Mouse (Mus musculus): ENCODE measurements at regions not wholly inside any gene's neighbourhood (a gene's known extent, or its start where the extent isn't known, plus 50 kb on each side); places are given as distances from the start of the nearest gene placed in this dataset.

DNA sequence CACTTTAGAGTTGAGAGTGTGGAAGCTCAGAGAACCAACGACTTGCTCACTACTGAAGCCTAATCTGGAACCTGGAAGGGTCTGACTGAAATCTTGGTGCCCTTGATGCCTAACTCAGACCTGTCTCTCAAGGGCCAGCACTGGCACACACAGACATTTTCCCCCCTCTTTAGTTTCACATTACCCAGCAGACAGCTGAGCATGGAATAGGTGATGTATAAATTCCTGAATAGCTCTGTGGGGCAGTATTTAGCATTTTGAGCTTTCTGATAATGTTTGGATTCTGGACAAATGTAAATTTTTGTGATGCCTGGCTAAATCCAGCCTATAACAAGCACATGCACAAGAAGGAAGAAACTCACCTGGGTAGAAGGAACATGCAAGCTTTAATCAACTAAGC is 191.1 kb downstream of the Dmrt2 start:
- H3K9me3 ChIP-seq (ENCODE audit: control insufficient read depth, low read length): no peaks in the 10 kb centered on the region
- H3K27ac ChIP-seq (ENCODE audit: low read length): no peak overlapping the region
- no peak overlapping the region for H3K9ac ChIP-seq (ENCODE audit: low read depth, low read length)
- no peak overlapping the region for H3K4me3 ChIP-seq (ENCODE audit: low read length)
- H3K4me2 ChIP-seq (ENCODE audit: low read depth, low read length): no peak overlapping the region
- H3K36me3 ChIP-seq (ENCODE audit: control insufficient read depth, insufficient read depth, low read length): no peaks in the 10 kb centered on the region
- ATAC-seq: no peak
- H3K27me3 ChIP-seq (replicated peaks; ENCODE audit: control insufficient read depth, insufficient read depth, low read length): no peaks in the 10 kb centered on the region
- 69% methylated on average over 1 of the region's 1 CpGs for WGBS
- H3K4me1 ChIP-seq (ENCODE audit: control insufficient read depth, insufficient read depth, low read length): no peaks in the 10 kb centered on the region

- ATAC-seq: no peak
- Histone ChIP-seq H3K36me3 (ENCODE audit: control insufficient read depth, insufficient read depth, low read length) (no peaks in the 10 kb centered on the region), H3K4me2 (ENCODE audit: low read depth, low read length) (no peak overlapping the region), H3K4me3 (ENCODE audit: low read length) (no peak overlapping the region), H3K9ac (ENCODE audit: low read depth, low read length) (no peak overlapping the region), H3K9me3 (ENCODE audit: control insufficient read depth, low read length) (no peaks in the 10 kb centered on the region), H3K27me3 (replicated peaks; ENCODE audit: control insufficient read depth, insufficient read depth, low read length) (no peaks in the 10 kb centered on the region), H3K27ac (ENCODE audit: low read length) (no peak overlapping the region), H3K4me1 (ENCODE audit: control insufficient read depth, insufficient read depth, low read length) (no peaks in the 10 kb centered on the region)
- WGBS: 92% methylated on average over 4 of the region's 4 CpGs
Measured at GRCm38 (mm10) chr19:25906721-25907120, 234.5 kb downstream of the Dmrt2 start.

- no peak overlapping the region for H3K4me2 ChIP-seq (ENCODE audit: low read depth, low read length)
- H3K4me1 ChIP-seq (ENCODE audit: control insufficient read depth, insufficient read depth, low read length): peaks cover 3% of the 10 kb centered on the region; the same call in 1 of the 2 replicates
- H3K27me3 ChIP-seq (replicated peaks; ENCODE audit: control insufficient read depth, insufficient read depth, low read length): no peaks in the 10 kb centered on the region
- H3K27ac ChIP-seq (ENCODE audit: low read length): no peak overlapping the region
- no peak for ATAC-seq
- no peak overlapping the region for H3K9ac ChIP-seq (ENCODE audit: low read depth, low read length)
- H3K36me3 ChIP-seq (ENCODE audit: control insufficient read depth, insufficient read depth, low read length): no peaks in the 10 kb centered on the region
- no peak overlapping the region for H3K4me3 ChIP-seq (ENCODE audit: low read length)
- no peaks in the 10 kb centered on the region for H3K9me3 ChIP-seq (ENCODE audit: control insufficient read depth, low read length)
Measured at GRCm38 (mm10) chr19:25922052-25922451, 249.8 kb downstream of the Dmrt2 start.

GRCm38 (mm10) chr19:25922806-25923205 is 250.6 kb downstream of the Dmrt2 start:
- H3K27ac ChIP-seq (ENCODE audit: low read length): no peak overlapping the region

DNA sequence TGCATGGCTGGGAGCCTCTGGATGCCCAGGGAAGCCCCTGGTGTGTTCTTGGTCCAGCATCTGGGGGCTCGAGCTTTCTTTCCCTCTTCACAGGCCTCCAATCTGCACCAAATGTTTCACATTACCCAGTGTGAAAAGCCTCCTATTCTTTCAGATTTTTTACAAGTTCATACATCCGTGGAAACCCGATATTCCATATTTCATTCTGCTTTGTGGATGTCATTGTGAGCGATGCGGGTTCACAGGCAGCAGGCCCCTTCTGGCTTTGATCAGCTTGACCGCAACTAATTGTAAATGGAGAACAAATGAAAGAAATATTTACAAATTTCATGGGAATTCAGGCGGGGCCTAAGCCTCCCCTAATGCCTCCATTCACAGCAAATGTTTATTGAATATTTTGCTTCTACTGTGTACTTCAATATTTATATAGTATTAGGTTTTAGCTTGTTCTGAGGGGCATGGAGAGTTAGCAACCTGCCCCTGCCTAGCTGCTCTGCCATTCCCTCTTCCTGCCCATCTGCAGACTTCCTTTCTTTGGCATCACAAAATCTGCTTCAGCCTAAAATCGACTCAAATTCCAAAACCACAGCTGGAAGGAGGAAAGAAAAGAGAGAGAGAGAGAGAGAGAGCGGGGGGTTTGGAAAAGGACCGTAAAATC is 251.6 kb downstream of the Dmrt2 start:
- H3K4me3 ChIP-seq (ENCODE audit: low read length): no peak overlapping the region
- no peaks in the 10 kb centered on the region for H3K9me3 ChIP-seq (ENCODE audit: control insufficient read depth, low read length)
- no peak for ATAC-seq
- H3K4me1 ChIP-seq (ENCODE audit: control insufficient read depth, insufficient read depth, low read length): peaks cover 3% of the 10 kb centered on the region; the same call in 1 of the 2 replicates
- H3K9ac ChIP-seq (ENCODE audit: low read depth, low read length): no peak overlapping the region
- no peak overlapping the region for H3K4me2 ChIP-seq (ENCODE audit: low read depth, low read length)
- H3K27me3 ChIP-seq (replicated peaks; ENCODE audit: control insufficient read depth, insufficient read depth, low read length): no peaks in the 10 kb centered on the region
- no peaks in the 10 kb centered on the region for H3K36me3 ChIP-seq (ENCODE audit: control insufficient read depth, insufficient read depth, low read length)
- no peak overlapping the region for H3K27ac ChIP-seq (ENCODE audit: low read length)
- 58% methylated on average over 10 of the region's 10 CpGs for WGBS

More at GRCm38 (mm10) chr19:25922806-25923205, 250.6 kb downstream of the Dmrt2 start:
- no peak overlapping the region for H3K4me2 ChIP-seq (ENCODE audit: low read depth, low read length)
- no peak for ATAC-seq
- 82% methylated on average over 1 of the region's 1 CpGs for WGBS
- H3K27me3 ChIP-seq (replicated peaks; ENCODE audit: control insufficient read depth, insufficient read depth, low read length): no peaks in the 10 kb centered on the region
- no peak overlapping the region for H3K9ac ChIP-seq (ENCODE audit: low read depth, low read length)
- H3K9me3 ChIP-seq (ENCODE audit: control insufficient read depth, low read length): no peaks in the 10 kb centered on the region
- peaks cover 3% of the 10 kb centered on the region; the same call in 1 of the 2 replicates for H3K4me1 ChIP-seq (ENCODE audit: control insufficient read depth, insufficient read depth, low read length)
- H3K36me3 ChIP-seq (ENCODE audit: control insufficient read depth, insufficient read depth, low read length): no peaks in the 10 kb centered on the region
- H3K4me3 ChIP-seq (ENCODE audit: low read length): no peak overlapping the region

DNA sequence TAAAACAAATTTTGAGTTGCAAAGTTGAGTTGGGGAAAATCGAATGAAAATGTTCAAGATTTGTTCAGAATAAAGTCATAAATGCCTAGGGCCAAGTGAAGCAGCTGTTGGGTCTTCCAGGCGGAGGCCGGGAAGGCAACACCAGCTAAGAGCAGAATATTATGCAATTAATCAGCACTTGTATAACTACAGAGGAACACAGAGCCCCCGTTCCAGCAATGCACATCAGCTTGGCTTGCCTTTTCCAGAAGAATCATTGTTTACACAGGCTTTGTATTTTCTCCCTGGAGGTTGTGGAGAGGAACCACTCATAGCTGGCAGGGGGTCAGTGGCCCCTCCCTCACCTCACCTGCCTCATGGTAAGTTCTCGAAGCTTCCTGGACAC is 252.2 kb downstream of the Dmrt2 start:
- WGBS: 21% methylated on average over 5 of the region's 5 CpGs
- H3K9ac ChIP-seq (ENCODE audit: low read depth, low read length): no peak overlapping the region
- no peaks in the 10 kb centered on the region for H3K27me3 ChIP-seq (replicated peaks; ENCODE audit: control insufficient read depth, insufficient read depth, low read length)
- no peak overlapping the region for H3K4me2 ChIP-seq (ENCODE audit: low read depth, low read length)
- H3K9me3 ChIP-seq (ENCODE audit: control insufficient read depth, low read length): no peaks in the 10 kb centered on the region
- H3K36me3 ChIP-seq (ENCODE audit: control insufficient read depth, insufficient read depth, low read length): no peaks in the 10 kb centered on the region
- no peak overlapping the region for H3K27ac ChIP-seq (ENCODE audit: low read length)
- H3K4me3 ChIP-seq (ENCODE audit: low read length): no peak overlapping the region
- no peak for ATAC-seq
- peaks cover 3% of the 10 kb centered on the region; the same call in 1 of the 2 replicates for H3K4me1 ChIP-seq (ENCODE audit: control insufficient read depth, insufficient read depth, low read length)

DNA sequence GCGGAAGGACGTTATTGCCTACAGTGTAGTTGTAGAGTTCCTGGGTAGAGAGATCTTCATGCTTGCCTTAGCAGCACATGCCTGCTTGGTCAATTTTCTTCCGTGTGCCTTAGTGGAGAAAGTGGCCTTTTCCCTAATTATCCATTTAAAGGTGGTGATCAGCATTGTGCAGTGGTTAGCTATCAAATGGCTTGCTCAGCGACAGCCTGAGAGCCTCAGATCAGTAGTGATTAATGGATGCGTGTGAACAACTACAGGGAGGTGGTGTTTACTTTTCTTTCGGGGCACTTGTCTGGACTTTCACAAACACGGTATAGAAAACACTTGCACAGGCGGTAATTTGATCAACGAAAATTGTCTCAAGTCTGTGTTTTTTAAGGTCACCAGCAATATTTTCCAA is 255.0 kb downstream of the Dmrt2 start:
- Histone ChIP-seq H3K27me3 (replicated peaks; ENCODE audit: control insufficient read depth, insufficient read depth, low read length) (no peaks in the 10 kb centered on the region), H3K4me1 (ENCODE audit: control insufficient read depth, insufficient read depth, low read length) (peaks cover 3% of the 10 kb centered on the region; the same call in 1 of the 2 replicates), H3K36me3 (ENCODE audit: control insufficient read depth, insufficient read depth, low read length) (no peaks in the 10 kb centered on the region), H3K9me3 (ENCODE audit: control insufficient read depth, low read length) (no peaks in the 10 kb centered on the region), H3K9ac (ENCODE audit: low read depth, low read length) (no peak overlapping the region), H3K4me3 (ENCODE audit: low read length) (no peak overlapping the region), H3K4me2 (ENCODE audit: low read depth, low read length) (no peak overlapping the region), H3K27ac (ENCODE audit: low read length) (no peak overlapping the region)
- WGBS: 39% methylated on average over 9 of the region's 9 CpGs
- ATAC-seq: no peak

DNA sequence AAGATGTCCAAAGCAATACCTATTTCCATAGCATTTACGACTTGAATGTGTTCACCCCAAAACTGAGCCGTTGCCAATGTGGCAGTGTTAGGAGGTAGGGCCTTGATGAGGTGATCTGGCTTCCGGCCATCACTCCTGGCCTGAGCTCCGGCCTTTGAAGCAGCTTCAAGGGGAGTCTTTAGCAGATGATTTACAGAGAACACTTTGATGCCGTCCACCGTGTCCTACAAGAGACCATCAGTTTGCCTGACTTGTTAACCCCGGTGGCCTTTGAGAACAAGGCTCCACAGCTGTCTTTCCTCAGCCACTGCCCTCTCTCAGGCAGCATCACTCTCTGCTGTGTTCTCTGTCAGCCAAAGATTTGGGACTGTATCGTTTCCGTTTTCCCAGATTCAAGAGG is 265.1 kb downstream of the Dmrt2 start:
- no peak overlapping the region for H3K27ac ChIP-seq (ENCODE audit: low read length)
- H3K36me3 ChIP-seq (ENCODE audit: control insufficient read depth, insufficient read depth, low read length): no peaks in the 10 kb centered on the region
- no peaks in the 10 kb centered on the region for H3K4me1 ChIP-seq (ENCODE audit: control insufficient read depth, insufficient read depth, low read length)
- no peak overlapping the region for H3K4me2 ChIP-seq (ENCODE audit: low read depth, low read length)
- no peak overlapping the region for H3K4me3 ChIP-seq (ENCODE audit: low read length)
- 34% methylated on average over 9 of the region's 9 CpGs for WGBS
- H3K9me3 ChIP-seq (ENCODE audit: control insufficient read depth, low read length): no peaks in the 10 kb centered on the region
- no peak for ATAC-seq
- no peak overlapping the region for H3K9ac ChIP-seq (ENCODE audit: low read depth, low read length)
- no peaks in the 10 kb centered on the region for H3K27me3 ChIP-seq (replicated peaks; ENCODE audit: control insufficient read depth, insufficient read depth, low read length)

DNA sequence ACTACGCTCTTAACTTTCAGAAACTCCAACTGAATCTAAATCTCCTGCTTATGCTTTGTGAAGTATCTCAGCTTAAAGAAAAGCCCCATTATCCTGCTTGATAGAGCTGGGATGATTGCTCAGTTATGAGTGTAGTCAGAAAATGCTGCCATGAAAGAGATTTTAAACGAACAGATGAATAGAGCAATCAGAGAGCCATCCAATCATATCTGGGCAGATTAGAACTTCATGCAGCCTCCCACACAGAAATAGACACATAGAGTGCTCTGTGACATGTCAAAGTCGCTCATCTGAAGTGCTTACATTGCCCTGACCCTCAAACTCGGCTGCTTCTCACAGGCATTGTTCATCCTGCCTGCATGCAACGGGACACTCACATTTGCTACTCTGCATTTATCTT is 299.0 kb downstream of the Dmrt2 start:
- no peak overlapping the region for H3K4me2 ChIP-seq (ENCODE audit: low read depth, low read length)
- no peaks in the 10 kb centered on the region for H3K27me3 ChIP-seq (replicated peaks; ENCODE audit: control insufficient read depth, insufficient read depth, low read length)
- ATAC-seq: no peak
- no peak overlapping the region for H3K27ac ChIP-seq (ENCODE audit: low read length)
- no peaks in the 10 kb centered on the region for H3K4me1 ChIP-seq (ENCODE audit: control insufficient read depth, insufficient read depth, low read length)
- H3K36me3 ChIP-seq (ENCODE audit: control insufficient read depth, insufficient read depth, low read length): no peaks in the 10 kb centered on the region
- H3K4me3 ChIP-seq (ENCODE audit: low read length): no peak overlapping the region
- no peak overlapping the region for H3K9ac ChIP-seq (ENCODE audit: low read depth, low read length)
- H3K9me3 ChIP-seq (ENCODE audit: control insufficient read depth, low read length): no peaks in the 10 kb centered on the region
- WGBS: 42% methylated on average over 5 of the region's 5 CpGs

DNA sequence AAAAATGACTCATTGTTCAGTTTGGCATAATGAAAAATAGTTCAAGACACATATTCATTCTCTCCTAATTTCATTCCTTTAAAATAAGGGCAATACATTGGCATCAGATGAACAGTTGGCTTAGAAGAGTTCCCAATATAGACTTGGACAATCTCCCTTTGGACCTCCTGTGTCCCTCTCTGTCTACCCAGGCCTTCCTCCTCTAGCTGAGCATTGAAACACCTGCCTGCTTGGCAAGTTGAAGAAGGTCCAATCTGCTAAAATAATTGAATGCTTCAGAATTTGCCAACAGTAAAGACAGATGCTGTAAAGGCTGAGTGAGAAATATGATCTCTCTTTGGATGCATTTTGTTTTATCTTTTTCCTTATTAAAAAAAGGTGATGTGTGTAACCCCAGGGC is 303.0 kb downstream of the Dmrt2 start:
- Histone ChIP-seq H3K9me3 (ENCODE audit: control insufficient read depth, low read length) (no peaks in the 10 kb centered on the region), H3K27ac (ENCODE audit: low read length) (no peak overlapping the region), H3K4me1 (ENCODE audit: control insufficient read depth, insufficient read depth, low read length) (no peaks in the 10 kb centered on the region), H3K36me3 (ENCODE audit: control insufficient read depth, insufficient read depth, low read length) (no peaks in the 10 kb centered on the region), H3K4me3 (ENCODE audit: low read length) (no peak overlapping the region), H3K4me2 (ENCODE audit: low read depth, low read length) (no peak overlapping the region), H3K27me3 (replicated peaks; ENCODE audit: control insufficient read depth, insufficient read depth, low read length) (no peaks in the 10 kb centered on the region), H3K9ac (ENCODE audit: low read depth, low read length) (no peak overlapping the region)
- ATAC-seq: no peak

Data from intestine, embryonic 16.5 days (tissue).